Mouse (Mus musculus): ENCODE results near the gene Faim. TPM values are rescaled to one million over a fixed set of nuclear protein-coding genes. Genes with fewer than 3 reads are reported as not detected.

Faim gene
- polyA plus RNA-seq, 1 experiment from 2014 or later = 26.6 TPM

Other genes starting within 250 kb of the Faim start
- gene Prr23a1, start 143.9 kb upstream of the Faim start, polyA plus RNA-seq (2015; fragmentation: Nextera tagmentation; extraction: Ambion mirVana) = not detected in 2 replicates
- gene Prr23a2, start 129.9 kb upstream of the Faim start, polyA plus RNA-seq (2015; fragmentation: Nextera tagmentation; extraction: Ambion mirVana) = not detected in 2 replicates
- not detected in 2 replicates for gene Prr23a3, start 121.6 kb upstream of the Faim start, polyA plus RNA-seq (2015; fragmentation: Nextera tagmentation; extraction: Ambion mirVana)
- not detected in 2 replicates for gene 7420426K07Rik, start 83.3 kb upstream of the Faim start, polyA plus RNA-seq (2015; fragmentation: Nextera tagmentation; extraction: Ambion mirVana)
- gene Foxl2, start 31.1 kb upstream of the Faim start, polyA plus RNA-seq (2015; fragmentation: Nextera tagmentation; extraction: Ambion mirVana) = not detected in 2 replicates
- not detected in 2 replicates for gene Gm1123, start 49.3 kb downstream of the Faim start, polyA plus RNA-seq (2015; fragmentation: Nextera tagmentation; extraction: Ambion mirVana)
- gene Pik3cb, start 154.2 kb downstream of the Faim start, polyA plus RNA-seq (2015; fragmentation: Nextera tagmentation; extraction: Ambion mirVana) = 1.3 and 1.8 TPM in 2 replicates

Measured in heart, embryonic 13.5 days (tissue).